Mouse (Mus musculus) C2C12 (cell line): ENCODE measurements around the gene Sbf2.

ENCODE experiments used
- CEBPB ChIP-seq: IDR thresholded peaks from one replicate; pipeline ENCODE4 v1.6.1; 2011; ENCODE audit warnings: low read depth, mild to moderate bottlenecking, control low read depth, moderate library complexity
- CTCF ChIP-seq: IDR thresholded peaks from one replicate; pipeline ENCODE4 v1.5.1; 2011; ENCODE audit not compliant: control insufficient read depth, insufficient read depth, insufficient read length
- FOSL1 ChIP-seq: IDR thresholded peaks from one replicate; pipeline ENCODE4 v1.8.0; 2011; ENCODE audit warnings: mild to moderate bottlenecking, low read length; ENCODE audit not compliant: poor library complexity, insufficient read depth, severe bottlenecking

- TF ChIP-seq CTCF (no peak), CEBPB (no peak), FOSL1 (no peak)
These were observed 300.3 kb downstream of the Sbf2 start for GRCm38 (mm10) chr7:110314401-110314890.
